In the genomic region with DNA sequence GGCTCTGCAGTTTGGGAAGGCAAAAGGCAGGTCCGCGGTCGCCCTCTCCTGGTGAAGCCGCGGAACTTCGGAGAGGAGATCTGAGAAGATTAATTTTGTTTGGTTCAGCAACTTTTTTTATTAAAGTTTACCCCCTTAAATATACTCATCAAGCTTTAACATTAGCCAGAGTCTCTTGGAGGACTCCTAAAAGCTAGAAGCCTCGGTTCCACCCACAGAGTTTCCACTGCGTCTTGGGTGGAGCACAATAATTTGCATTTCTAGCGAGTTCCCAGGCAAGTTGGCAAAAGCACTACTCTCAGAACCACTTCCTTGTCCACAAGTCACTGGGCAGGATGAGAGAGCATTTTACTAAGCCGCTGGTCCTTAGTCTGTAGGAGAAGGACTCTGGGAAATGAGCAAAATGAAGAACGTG, we compare ENCODE assay signal across 8 mouse cellular contexts.
DNase-seq lines count a peak whose midpoint lies in the region; ATAC-seq lines count a peak whose summit lies in the region.

No protein-coding gene starts in this region.

- ATAC-seq in hindbrain, embryonic 13.5 days (ENCODE audit: low FRiP score) = 0 out of 2 replicates have a peak, but pooled peaks have one; percentile 6

- no peak overlapping the region; the same call in 1 of the 2 replicates for H3K9ac ChIP-seq in hindbrain, embryonic 13.5 days

- DNase-seq in NIH3T3 (ENCODE audit: low read depth) = peak; percentile 90
- peak; percentile 89 to 91 for DNase-seq in cerebellum, postnatal 14 days
- peak; percentile 57 to 83 for DNase-seq in frontal cortex, postnatal 14 days (ENCODE audit: low spot score in 2 of 2)
- peak; percentile 75 to 94 for DNase-seq in layer of hippocampus, postnatal 25 days (ENCODE audit: extremely low spot score in 1 of 2, low spot score in 1 of 2)
- peak; percentile 77 for DNase-seq in lung, postnatal 25 days (ENCODE audit: low spot score)
- DNase-seq in retina, embryonic 14.5 days (ENCODE audit: low spot score) = peak; percentile 85
- DNase-seq in thymus, postnatal 36 days = peak; percentile 79 to 82

- no peaks in the 10 kb centered on the region for H3K36me3 ChIP-seq in hindbrain, embryonic 13.5 days

- WGBS in hindbrain, embryonic 13.5 days = 8% methylated on average over 11 of the region's 11 CpGs

- H3K4me1 ChIP-seq in hindbrain, embryonic 13.5 days (replicated peaks) = peaks cover 10% of the 10 kb centered on the region

- H3K4me3 ChIP-seq in hindbrain, embryonic 13.5 days = peak overlapping the region; percentile 47

- H3K27me3 ChIP-seq in hindbrain, embryonic 13.5 days = no peaks in the 10 kb centered on the region

- no peaks in the 10 kb centered on the region for H3K9me3 ChIP-seq in hindbrain, embryonic 13.5 days

- peak overlapping the region; percentile 65 for H3K4me2 ChIP-seq in hindbrain, embryonic 13.5 days

- no peak overlapping the region for H3K27ac ChIP-seq in hindbrain, embryonic 13.5 days
